Mouse (Mus musculus): ENCODE results near the gene Pdgfd.

DNA sequence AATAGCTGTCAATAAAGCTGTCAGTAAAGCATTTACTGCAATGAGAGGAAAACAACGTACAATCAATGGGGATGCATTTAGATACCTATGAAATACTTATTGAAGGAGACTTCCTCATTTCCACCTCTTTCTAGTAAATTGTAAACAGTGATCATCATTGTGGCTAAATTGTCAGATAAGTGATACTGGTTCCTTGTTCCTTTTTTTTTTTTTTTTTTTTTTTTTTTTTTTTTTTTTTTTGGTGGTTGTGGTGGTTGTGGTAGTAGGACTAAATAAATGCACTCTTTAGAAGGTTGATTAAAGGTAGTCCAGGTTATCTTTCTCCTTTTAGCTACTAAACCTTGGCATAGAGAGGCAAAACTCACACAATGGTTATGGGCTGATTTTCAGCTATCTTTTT lies 25.0 kb downstream of the Pdgfd start:
- TF ChIP-seq CTCF (IDR thresholded peaks at IDR 0.05; ENCODE audit: low read depth): no peak
- no peak for TF ChIP-seq EP300 (IDR thresholded peaks at IDR 0.05; ENCODE audit: low read depth)
